Mouse (Mus musculus) heart, embryonic 13.5 days (tissue): Measurements from ENCODE around the gene Agpat4. TPM values are rescaled to one million over a fixed set of nuclear protein-coding genes. Genes with fewer than 3 reads are reported as not detected.

ENCODE experiments used
- ATAC-seq: fragments of 200-750 bp; cut with Nextera tagmentation; 2 replicates; pipeline ENCODE4 v1.8.0; 2017; ENCODE audit warnings: moderate TSS enrichment; ENCODE audit not compliant: insufficient number of reproducible peaks, low FRiP score, low TSS enrichment; ENCODE audit errors: extremely low read depth
- H3K27ac ChIP-seq: fragments of 300-500 bp; sonication (generic); replicated peaks from 2 replicates; pipeline ENCODE4 v1.5.1; 2015; ENCODE audit warnings: moderate library complexity, mild to moderate bottlenecking, inconsistent platforms
- H3K27me3 ChIP-seq: fragments of 300-500 bp; sonication (generic); replicated peaks from 2 replicates; pipeline ENCODE4 v1.6.1; 2015; ENCODE audit warnings: mild to moderate bottlenecking, inconsistent platforms
- H3K36me3 ChIP-seq: fragments of 300-500 bp; sonication (generic); 2 replicates; pipeline ENCODE4 v1.6.1; 2015; ENCODE audit warnings: mild to moderate bottlenecking, inconsistent platforms
- H3K4me1 ChIP-seq: fragments of 300-500 bp; sonication (generic); 2 replicates; pipeline ENCODE4 v1.6.1; 2015; ENCODE audit warnings: inconsistent platforms
- H3K4me2 ChIP-seq: fragments of 300-500 bp; sonication (generic); 2 replicates; pipeline ENCODE4 v1.6.1; 2015; ENCODE audit warnings: inconsistent platforms, mild to moderate bottlenecking, moderate library complexity
- H3K4me3 ChIP-seq: fragments of 300-500 bp; sonication (generic); 2 replicates; pipeline ENCODE4 v1.5.1; 2015; ENCODE audit warnings: moderate library complexity, mild to moderate bottlenecking, inconsistent platforms
- H3K9ac ChIP-seq: fragments of 300-500 bp; sonication (generic); 2 replicates; pipeline ENCODE4 v1.6.1; 2015; ENCODE audit warnings: inconsistent platforms, mild to moderate bottlenecking, moderate library complexity
- H3K9me3 ChIP-seq: fragments of 300-500 bp; sonication (generic); 2 replicates; pipeline ENCODE4 v1.6.1; 2016; ENCODE audit warnings: inconsistent platforms
- WGBS: fragments of 180-500 bp; shearing (Covaris S2); methylation state at CpG from one replicate; pipeline ENCODE4 v1.1.7; 2015; ENCODE audit warnings: mixed read lengths; 5-methylcytosine and 5-hydroxymethylcytosine counted together
- polyA plus RNA-seq: library from polyadenylated mRNA; unstranded; fragments of >200 nt; fragmentation: Nextera tagmentation; extraction: Ambion mirVana; gene quantifications from 2 replicates; pipeline ENCODE4 v1.2.1, GENCODE M21; 2015

Agpat4 gene
- polyA plus RNA-seq, 1 experiment from 2014 or later: 16.9 TPM

GRCm38 (mm10) chr17:12103781-12104180 is 14.7 kb upstream of the Agpat4 start:
- Histone ChIP-seq H3K27me3 (0 out of 2 replicates have a peak, but pooled peaks cover 3% of the 10 kb centered on the region), H3K36me3 (no peaks in the 10 kb centered on the region), H3K27ac (no peak overlapping the region), H3K4me2 (no peak overlapping the region), H3K4me1 (no peaks in the 10 kb centered on the region), H3K9ac (no peak overlapping the region), H3K9me3 (peaks cover 14% of the 10 kb centered on the region; the same call in 1 of the 2 replicates), H3K4me3 (no peak overlapping the region)
- no peak for ATAC-seq
- WGBS: 73% methylated on average over 6 of the region's 6 CpGs

DNA sequence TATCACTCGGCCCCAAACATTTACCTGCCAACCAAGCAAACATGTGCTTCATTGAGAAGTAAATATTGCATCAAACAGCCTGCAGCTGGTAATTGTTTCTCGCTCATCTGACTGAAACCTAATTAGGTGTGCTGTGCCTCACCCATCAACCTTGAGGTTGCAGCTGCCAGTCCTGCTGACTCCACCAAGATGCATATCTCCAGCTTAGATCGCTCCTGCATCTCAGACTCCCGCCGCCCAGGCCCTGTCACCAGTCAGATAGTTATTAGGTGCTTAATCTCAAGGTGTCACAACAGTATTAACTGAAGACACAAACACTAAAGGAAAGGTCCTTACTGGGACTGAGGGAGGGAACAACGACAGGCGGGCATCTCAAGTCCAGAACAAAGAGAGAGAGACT is 14.3 kb upstream of the Agpat4 start:
- 0 out of 2 replicates have a peak, but pooled peaks cover 3% of the 10 kb centered on the region for H3K27me3 ChIP-seq
- WGBS: 62% methylated on average over 7 of the region's 7 CpGs

GRCm38 (mm10) chr17:12104690-12105089 is 13.8 kb upstream of the Agpat4 start:
- ATAC-seq: no peak
- 72% methylated on average over 6 of the region's 6 CpGs for WGBS
- H3K27me3 ChIP-seq: 0 out of 2 replicates have a peak, but pooled peaks cover 3% of the 10 kb centered on the region
- H3K4me2 ChIP-seq: no peak overlapping the region
- no peak overlapping the region for H3K4me3 ChIP-seq
- H3K36me3 ChIP-seq: no peaks in the 10 kb centered on the region
- no peak overlapping the region for H3K9ac ChIP-seq
- H3K4me1 ChIP-seq: no peaks in the 10 kb centered on the region
- peaks cover 12% of the 10 kb centered on the region; the same call in 1 of the 2 replicates for H3K9me3 ChIP-seq
- no peak overlapping the region for H3K27ac ChIP-seq

More for the DNA sequence above, 14.3 kb upstream of the Agpat4 start:
- no peaks in the 10 kb centered on the region for H3K4me1 ChIP-seq
- no peak overlapping the region for H3K4me3 ChIP-seq
- no peak overlapping the region for H3K27ac ChIP-seq
- no peak overlapping the region for H3K9ac ChIP-seq
- H3K4me2 ChIP-seq: no peak overlapping the region
- peaks cover 14% of the 10 kb centered on the region; the same call in 1 of the 2 replicates for H3K9me3 ChIP-seq
- no peak for ATAC-seq
- no peaks in the 10 kb centered on the region for H3K36me3 ChIP-seq

DNA sequence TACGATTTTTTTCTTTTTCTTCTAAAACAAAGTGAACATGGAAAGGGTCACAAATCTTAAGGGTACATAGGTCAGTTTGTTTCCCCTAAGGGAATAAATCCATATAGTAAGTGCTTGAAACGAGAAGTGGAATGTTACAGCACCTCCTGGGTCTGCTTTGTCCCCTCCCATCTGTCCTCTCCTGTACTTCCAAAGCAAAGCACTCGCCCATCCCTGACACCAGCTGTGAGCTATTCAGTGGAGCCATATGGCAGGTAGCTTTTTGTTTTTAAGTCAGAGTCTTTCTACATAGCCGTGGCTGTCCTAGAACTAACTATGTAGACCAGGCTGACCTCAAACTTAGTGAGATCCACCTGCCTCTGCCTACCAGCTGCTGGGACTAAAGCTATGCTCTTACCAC is 12.2 kb upstream of the Agpat4 start:
- ATAC-seq: no peak
- Histone ChIP-seq H3K4me1 (no peaks in the 10 kb centered on the region), H3K27ac (no peak overlapping the region), H3K9ac (no peak overlapping the region), H3K36me3 (no peaks in the 10 kb centered on the region), H3K9me3 (0 out of 2 replicates have a peak, but pooled peaks cover 6% of the 10 kb centered on the region), H3K4me2 (no peak overlapping the region), H3K27me3 (0 out of 2 replicates have a peak, but pooled peaks cover 3% of the 10 kb centered on the region), H3K4me3 (no peak overlapping the region)
- 53% methylated on average over 4 of the region's 4 CpGs for WGBS

- no peaks in the 10 kb centered on the region for H3K27me3 ChIP-seq
- no peak for ATAC-seq
- H3K4me1 ChIP-seq: peaks cover 7% of the 10 kb centered on the region
- no peak overlapping the region for H3K4me3 ChIP-seq
- no peaks in the 10 kb centered on the region for H3K9me3 ChIP-seq
- no peak overlapping the region for H3K4me2 ChIP-seq
- H3K9ac ChIP-seq: no peak overlapping the region
- H3K36me3 ChIP-seq: no peaks in the 10 kb centered on the region
- 79% methylated on average over 6 of the region's 6 CpGs for WGBS
- H3K27ac ChIP-seq: no peak overlapping the region
Observed at GRCm38 (mm10) chr17:12113626-12114025, 4.9 kb upstream of the Agpat4 start.

DNA sequence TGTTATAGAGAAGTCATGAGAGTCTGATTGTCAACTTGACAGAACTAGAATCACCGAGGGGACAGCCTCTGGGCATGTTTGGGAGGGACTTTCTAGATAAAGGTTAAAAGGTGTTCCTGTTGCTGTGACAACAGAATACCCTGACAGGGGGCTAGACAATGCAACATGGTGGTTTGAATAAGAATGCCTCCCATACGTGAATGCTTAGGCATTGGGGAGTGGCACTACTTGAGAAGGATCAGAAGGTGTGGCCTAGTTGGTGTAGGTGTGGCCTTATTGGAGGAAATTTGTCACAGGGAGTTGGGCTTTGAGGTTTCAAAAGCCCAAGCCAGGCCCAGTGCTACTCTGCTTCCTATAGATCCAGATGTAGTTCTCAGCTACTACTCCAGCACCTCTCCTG is 3.4 kb upstream of the Agpat4 start:
- peaks cover 9% of the 10 kb centered on the region for H3K4me1 ChIP-seq
- H3K9me3 ChIP-seq: no peaks in the 10 kb centered on the region
- no peak overlapping the region for H3K4me3 ChIP-seq
- no peaks in the 10 kb centered on the region for H3K36me3 ChIP-seq
- H3K27me3 ChIP-seq: no peaks in the 10 kb centered on the region
- H3K4me2 ChIP-seq: no peak overlapping the region
- H3K9ac ChIP-seq: no peak overlapping the region
- no peak for ATAC-seq
- no peak overlapping the region for H3K27ac ChIP-seq
- 81% methylated on average over 2 of the region's 2 CpGs for WGBS

DNA sequence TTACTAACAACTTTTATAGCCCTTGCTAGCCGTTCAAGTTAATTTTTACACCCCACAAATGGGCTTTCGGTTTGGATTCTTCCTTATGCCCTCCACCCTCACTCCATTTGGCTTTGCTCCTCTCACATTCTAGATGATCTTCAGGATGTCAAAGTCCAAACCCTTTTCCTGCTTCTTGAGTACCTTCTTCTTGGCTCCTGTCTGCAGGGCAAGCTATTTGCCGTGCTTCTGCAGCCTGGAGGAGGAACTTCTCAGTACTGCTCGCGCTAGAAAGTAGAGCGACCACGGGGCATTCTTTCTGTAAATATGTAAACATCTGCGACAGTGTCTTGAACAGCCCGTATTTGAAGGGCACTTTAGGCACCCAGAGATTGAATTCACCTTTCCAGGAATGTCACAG is 373 bp upstream of the Agpat4 start:
- peaks cover 20% of the 10 kb centered on the region for H3K4me1 ChIP-seq
- H3K9me3 ChIP-seq: no peaks in the 10 kb centered on the region
- H3K9ac ChIP-seq: peak overlapping the region; percentile 88
- peak overlapping the region; percentile 74 for H3K4me3 ChIP-seq
- H3K4me2 ChIP-seq: peak overlapping the region; percentile 96
- no peak for ATAC-seq
- no peaks in the 10 kb centered on the region for H3K36me3 ChIP-seq
- H3K27me3 ChIP-seq: no peaks in the 10 kb centered on the region
- 8% methylated on average over 9 of the region's 9 CpGs for WGBS
- H3K27ac ChIP-seq: peak overlapping the region; percentile 93

GRCm38 (mm10) chr17:12118926-12119641 is 580 bp downstream of the Agpat4 start:
- Histone ChIP-seq H3K4me2 (peak overlapping the region; percentile 96), H3K9ac (peak overlapping the region; percentile 88), H3K27ac (peak overlapping the region; percentile 93), H3K4me3 (peak overlapping the region; percentile 74), H3K4me1 (peaks cover 26% of the 10 kb centered on the region), H3K9me3 (no peaks in the 10 kb centered on the region), H3K36me3 (peaks cover 4% of the 10 kb centered on the region), H3K27me3 (no peaks in the 10 kb centered on the region)
- peak; percentile 89 for ATAC-seq
- WGBS: under 1% methylated on average over 30 of the region's 30 CpGs

DNA sequence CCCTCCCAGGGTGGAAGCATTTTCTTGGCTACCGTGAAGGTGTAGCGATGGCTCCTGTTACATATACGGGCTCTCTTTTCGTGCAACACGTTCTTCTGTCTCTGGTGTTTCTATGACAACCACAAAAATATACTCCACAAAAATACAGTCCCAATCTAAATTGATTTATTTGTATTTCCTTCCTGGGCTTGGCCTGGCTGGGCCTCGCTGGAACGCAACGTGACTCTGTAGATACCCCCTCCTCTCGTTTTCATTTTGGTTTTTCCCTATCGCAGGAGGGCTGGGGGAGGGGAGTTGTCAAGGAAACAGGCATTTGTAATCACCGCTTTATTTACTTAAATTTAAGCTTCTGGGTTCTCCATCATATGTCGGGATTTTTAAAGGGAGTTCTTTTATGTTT is 1.2 kb downstream of the Agpat4 start:
- no peak for ATAC-seq
- Histone ChIP-seq H3K9ac (peak overlapping the region; percentile 88), H3K4me3 (peak overlapping the region; percentile 74), H3K27me3 (no peaks in the 10 kb centered on the region), H3K27ac (peak overlapping the region; percentile 93), H3K9me3 (no peaks in the 10 kb centered on the region), H3K4me2 (peak overlapping the region; percentile 96), H3K36me3 (peaks cover 10% of the 10 kb centered on the region), H3K4me1 (peaks cover 26% of the 10 kb centered on the region)
- WGBS: under 1% methylated on average over 12 of the region's 12 CpGs

- Histone ChIP-seq H3K4me1 (peaks cover 26% of the 10 kb centered on the region), H3K4me2 (peak overlapping the region; percentile 96), H3K27ac (no peak overlapping the region), H3K4me3 (peak overlapping the region; percentile 74), H3K36me3 (peaks cover 16% of the 10 kb centered on the region), H3K27me3 (no peaks in the 10 kb centered on the region), H3K9ac (peak overlapping the region; percentile 88), H3K9me3 (peaks cover 4% of the 10 kb centered on the region; the same call in 1 of the 2 replicates)
- WGBS: 40% methylated on average over 5 of the region's 5 CpGs
- no peak for ATAC-seq
Observed at GRCm38 (mm10) chr17:12120268-12120667, 1.8 kb downstream of the Agpat4 start.

DNA sequence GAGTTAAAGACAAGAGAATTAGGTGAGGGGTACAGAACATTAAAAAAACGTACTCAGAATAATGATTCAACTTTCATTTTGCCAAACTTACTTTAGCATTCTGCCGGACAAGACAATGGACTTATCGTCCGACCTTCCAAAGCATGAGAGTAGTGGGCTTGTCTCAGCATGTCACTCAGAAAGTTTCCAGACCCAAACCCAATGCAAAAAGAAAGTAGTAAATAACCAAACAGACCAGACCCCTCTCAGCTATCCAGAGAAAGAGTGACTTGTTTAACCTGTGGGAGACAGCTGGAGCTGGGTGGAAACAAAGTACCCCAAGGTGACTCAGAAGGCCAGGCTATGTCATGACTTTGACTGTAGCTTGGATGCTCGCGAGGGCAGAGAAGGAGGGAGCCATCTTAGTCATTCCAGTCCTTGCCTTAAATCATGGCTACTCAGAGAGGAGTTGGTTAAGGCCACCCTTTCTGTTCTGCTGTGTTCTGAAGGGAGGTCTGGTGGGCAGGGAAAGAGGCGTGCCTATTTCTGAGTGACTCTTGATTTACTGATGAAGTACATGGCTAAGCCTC is 2.8 kb downstream of the Agpat4 start:
- Histone ChIP-seq H3K36me3 (peaks cover 26% of the 10 kb centered on the region), H3K4me1 (peaks cover 26% of the 10 kb centered on the region), H3K27ac (no peak overlapping the region), H3K9ac (no peak overlapping the region), H3K4me2 (peak overlapping the region; percentile 96), H3K4me3 (peak overlapping the region; percentile 74; the same call in 1 of the 2 replicates), H3K9me3 (peaks cover 6% of the 10 kb centered on the region; the same call in 1 of the 2 replicates), H3K27me3 (no peaks in the 10 kb centered on the region)
- ATAC-seq: no peak
- WGBS: 85% methylated on average over 7 of the region's 7 CpGs
